Mouse (Mus musculus) C2C12 (cell line): ENCODE data around the gene Slc43a2. TPM values are rescaled to one million over a fixed set of nuclear protein-coding genes. Genes with fewer than 3 reads are reported as not detected.

Experiments used
- H3K27me3 ChIP-seq: one replicate; pipeline ENCODE4 v1.6.1; 2011; ENCODE audit not compliant: control insufficient read depth, insufficient read depth, insufficient read length
- H3K36me3 ChIP-seq: one replicate; pipeline ENCODE4 v1.6.1; 2011; ENCODE audit not compliant: control insufficient read depth, insufficient read depth
- H3K4me3 ChIP-seq: one replicate; pipeline ENCODE4 v1.5.1; 2011; ENCODE audit warnings: mild to moderate bottlenecking, control low read depth; ENCODE audit not compliant: poor library complexity, insufficient read depth, severe bottlenecking
- H3K79me2 ChIP-seq: one replicate; pipeline ENCODE4 v1.6.1; 2011; ENCODE audit not compliant: control insufficient read depth, insufficient read depth
- H3K79me3 ChIP-seq: one replicate; pipeline ENCODE4 v1.6.1; 2011; ENCODE audit warnings: low read depth, control low read depth
- H3ac ChIP-seq: one replicate; pipeline ENCODE3; 2011; ENCODE audit warnings: low read depth; ENCODE audit not compliant: control insufficient read depth, insufficient read length
- CEBPB ChIP-seq: IDR thresholded peaks from one replicate; pipeline ENCODE4 v1.6.1; 2011; ENCODE audit warnings: low read depth, mild to moderate bottlenecking, control low read depth, moderate library complexity
- CTCF ChIP-seq: IDR thresholded peaks from one replicate; pipeline ENCODE4 v1.5.1; 2011; ENCODE audit not compliant: control insufficient read depth, insufficient read depth, insufficient read length
- FOSL1 ChIP-seq: IDR thresholded peaks from one replicate; pipeline ENCODE4 v1.8.0; 2011; ENCODE audit warnings: mild to moderate bottlenecking, low read length; ENCODE audit not compliant: poor library complexity, insufficient read depth, severe bottlenecking
- MAX ChIP-seq: IDR thresholded peaks from one replicate; pipeline ENCODE4 v1.6.1; 2011; ENCODE audit warnings: mild to moderate bottlenecking, control low read depth
- MYOD1 ChIP-seq: IDR thresholded peaks from one replicate; pipeline ENCODE4 v1.6.1; 2011; ENCODE audit warnings: low read depth; ENCODE audit not compliant: control insufficient read depth, insufficient read length
- MYOG ChIP-seq: IDR thresholded peaks from one replicate; pipeline ENCODE4 v1.6.1; 2011; ENCODE audit not compliant: control insufficient read depth, insufficient read length; ENCODE audit errors: extremely low read depth
- USF1 ChIP-seq: IDR thresholded peaks from one replicate; pipeline ENCODE4 v1.6.1; 2011; ENCODE audit warnings: low read depth, mild to moderate bottlenecking, control low read depth, moderate library complexity
- polyA plus RNA-seq: library from polyadenylated mRNA; unstranded; fragments of >200 nt; fragmentation: generic; extraction: Trizol; gene quantifications from one replicate; pipeline ENCODE4 v1.2.1, GENCODE M21; 2012; ENCODE audit warnings: missing spikeins

Gene Slc43a2
- polyA plus RNA-seq, 1 experiment, result 2.2 TPM

GRCm38 (mm10) chr11:75512301-75513018 lies 19.0 kb upstream of the Slc43a2 start:
- no peak overlapping the region for H3ac ChIP-seq
- no peaks in the 10 kb centered on the region for H3K79me3 ChIP-seq
- TF ChIP-seq MYOG, result no peak
- TF ChIP-seq MAX, result no peak
- TF ChIP-seq FOSL1, result no peak
- TF ChIP-seq USF1, result no peak
- no peak for TF ChIP-seq CTCF
- no peak for TF ChIP-seq CEBPB
- no peak for TF ChIP-seq MYOD1
- H3K27me3 ChIP-seq, result no peaks in the 10 kb centered on the region
- H3K36me3 ChIP-seq, result peaks cover 34% of the 10 kb centered on the region
- no peak overlapping the region for H3K4me3 ChIP-seq
- H3K79me2 ChIP-seq, result no peaks in the 10 kb centered on the region

- H3K27me3 ChIP-seq, result no peaks in the 10 kb centered on the region
- TF ChIP-seq MAX, result no peak
- no peaks in the 10 kb centered on the region for H3K79me2 ChIP-seq
- H3K79me3 ChIP-seq, result no peaks in the 10 kb centered on the region
- H3ac ChIP-seq, result no peak within 1 kb of the TSS
- peaks cover 25% of the 10 kb centered on the region for H3K36me3 ChIP-seq
- no peak within 1 kb of the TSS for H3K4me3 ChIP-seq
Observed at GRCm38 (mm10) chr11:75513336-75513735, 18.2 kb upstream of the Slc43a2 start, which contains the start of gene Scarf1. Gene Scarf1, plus strand, starts transcription at chr11:75513540.

- Histone ChIP-seq H3ac (no peak overlapping the region), H3K4me3 (no peak overlapping the region), H3K27me3 (no peaks in the 10 kb centered on the region), H3K79me3 (no peaks in the 10 kb centered on the region), H3K36me3 (peaks cover 10% of the 10 kb centered on the region), H3K79me2 (no peaks in the 10 kb centered on the region)
- TF ChIP-seq FOSL1, result no peak
- TF ChIP-seq MYOD1, result no peak
- no peak for TF ChIP-seq CTCF
- TF ChIP-seq MAX, result no peak
- no peak for TF ChIP-seq USF1
- no peak for TF ChIP-seq MYOG
- TF ChIP-seq CEBPB, result no peak
Observed at GRCm38 (mm10) chr11:75515186-75515585, 16.3 kb upstream of the Slc43a2 start.

- no peak for TF ChIP-seq MYOG
- TF ChIP-seq CTCF, result no peak
- no peak for TF ChIP-seq FOSL1
- no peak for TF ChIP-seq MAX
- no peak for TF ChIP-seq USF1
- no peak for TF ChIP-seq CEBPB
- no peak for TF ChIP-seq MYOD1
- Histone ChIP-seq H3K4me3 (no peak overlapping the region), H3K79me2 (no peaks in the 10 kb centered on the region), H3K79me3 (no peaks in the 10 kb centered on the region), H3K36me3 (no peaks in the 10 kb centered on the region), H3K27me3 (no peaks in the 10 kb centered on the region), H3ac (no peak overlapping the region)
Observed at GRCm38 (mm10) chr11:75519834-75520633, 11.5 kb upstream of the Slc43a2 start.

GRCm38 (mm10) chr11:75521609-75522008 lies 9.9 kb upstream of the Slc43a2 start:
- Histone ChIP-seq H3K79me2 (no peaks in the 10 kb centered on the region), H3K79me3 (no peaks in the 10 kb centered on the region), H3K36me3 (no peaks in the 10 kb centered on the region), H3ac (no peak overlapping the region), H3K4me3 (no peak overlapping the region), H3K27me3 (no peaks in the 10 kb centered on the region)
- TF ChIP-seq MYOG (no peak), USF1 (no peak), CTCF (no peak), MAX (no peak)
